Mouse (Mus musculus) stomach, embryonic 14.5 days (tissue): Measurements from ENCODE around the gene Dlx4. TPM values are rescaled to one million over a fixed set of nuclear protein-coding genes. Genes with fewer than 3 reads are reported as not detected.
A peak's percentile ranks its signal among the peaks of the same experiment; 100 is the strongest.

Experiments used
- ATAC-seq: fragments of 200-750 bp; cut with Nextera tagmentation; 2 replicates; pipeline ENCODE4 v1.8.0; 2017; ENCODE audit warnings: low read depth, moderate TSS enrichment; ENCODE audit not compliant: insufficient number of reproducible peaks, insufficient read depth, low FRiP score
- H3K27ac ChIP-seq: fragments of 300-500 bp; sonication (generic); 2 replicates; pipeline ENCODE4 v1.5.1; 2014; ENCODE audit warnings: mild to moderate bottlenecking, low read length, moderate library complexity, mixed read lengths
- H3K27me3 ChIP-seq: fragments of 300-500 bp; sonication (generic); 2 replicates; pipeline ENCODE4 v1.6.1; 2014; ENCODE audit warnings: low read length, control low read depth, mixed read lengths; ENCODE audit not compliant: control insufficient read depth, insufficient read depth
- H3K36me3 ChIP-seq: fragments of 300-500 bp; sonication (generic); 2 replicates; pipeline ENCODE4 v1.6.1; 2014; ENCODE audit warnings: mild to moderate bottlenecking, control low read depth, low read length, moderate library complexity, mixed read lengths; ENCODE audit not compliant: control insufficient read depth, insufficient read depth
- H3K4me1 ChIP-seq: fragments of 300-500 bp; sonication (generic); 2 replicates; pipeline ENCODE4 v1.6.1; 2014; ENCODE audit warnings: low read length, control low read depth, mixed read lengths; ENCODE audit not compliant: control insufficient read depth, insufficient read depth
- H3K4me2 ChIP-seq: fragments of 300-500 bp; sonication (generic); replicated peaks from 2 replicates; pipeline ENCODE4 v1.6.1; 2014; ENCODE audit warnings: low read depth, low read length, control low read depth
- H3K4me3 ChIP-seq: fragments of 300-500 bp; sonication (generic); 2 replicates; pipeline ENCODE4 v1.5.1; 2014; ENCODE audit warnings: low read depth, low read length, control low read depth
- H3K9ac ChIP-seq: fragments of 300-500 bp; sonication (generic); replicated peaks from 2 replicates; pipeline ENCODE4 v1.6.1; 2014; ENCODE audit warnings: low read depth, mild to moderate bottlenecking, control low read depth, low read length, moderate library complexity, mixed read lengths
- H3K9me3 ChIP-seq: fragments of 300-500 bp; sonication (generic); 2 replicates; pipeline ENCODE4 v1.6.1; 2016; ENCODE audit warnings: low read depth, low read length, control low read depth; ENCODE audit not compliant: control insufficient read depth
- WGBS: fragments of 180-500 bp; shearing (Covaris S2); extraction: QIAGEN DNeasy Blood & Tissue Kit; methylation state at CpG from one replicate; pipeline ENCODE4 v1.1.7; 2014; 5-methylcytosine and 5-hydroxymethylcytosine counted together
- polyA plus RNA-seq: library from polyadenylated mRNA; unstranded; fragments of >200 nt; fragmentation: Nextera tagmentation; extraction: Ambion mirVana; gene quantifications from 2 replicates; pipeline ENCODE4 v1.2.1, GENCODE M21; 2014

The Dlx4 gene
- polyA plus RNA-seq, result 0.46 and 0.52 TPM in 2 replicates

GRCm38 (mm10) chr11:95145851-95146403, at the start of gene Dlx4:
Dlx4 (minus strand) TSS chr11:95146263.
- ATAC-seq, result no peak; the same call in 1 of the 2 replicates
- WGBS, result under 1% methylated on average over 47 of the region's 48 CpGs
- peaks cover 76% of the 10 kb centered on the region for H3K27me3 ChIP-seq

GRCm38 (mm10) chr11:95189863-95190262, 43.8 kb upstream of the Dlx4 start:
- H3K36me3 ChIP-seq, result no peaks in the 10 kb centered on the region
- WGBS, result 40% methylated on average over 11 of the region's 11 CpGs
- ATAC-seq, result no peak
- H3K4me1 ChIP-seq, result no peaks in the 10 kb centered on the region
- H3K27me3 ChIP-seq, result no peaks in the 10 kb centered on the region
- H3K9ac ChIP-seq, result no peak overlapping the region
- H3K4me2 ChIP-seq, result no peak overlapping the region
- H3K27ac ChIP-seq, result no peak overlapping the region
- H3K9me3 ChIP-seq, result no peaks in the 10 kb centered on the region
- no peak overlapping the region for H3K4me3 ChIP-seq

More at GRCm38 (mm10) chr11:95145851-95146403, at the start of gene Dlx4:
- Histone ChIP-seq H3K4me1 (peaks cover 20% of the 10 kb centered on the region), H3K4me3 (peak within 1 kb of the TSS; percentile 33), H3K36me3 (no peaks in the 10 kb centered on the region), H3K27ac (no peak within 1 kb of the TSS), H3K4me2 (peak within 1 kb of the TSS; percentile 84), H3K9ac (no peak within 1 kb of the TSS; the same call in 1 of the 2 replicates), H3K9me3 (no peaks in the 10 kb centered on the region)

GRCm38 (mm10) chr11:95186826-95187225, 40.8 kb upstream of the Dlx4 start:
- Histone ChIP-seq H3K4me3 (no peak overlapping the region), H3K27ac (no peak overlapping the region), H3K4me1 (no peaks in the 10 kb centered on the region), H3K4me2 (no peak overlapping the region), H3K9ac (no peak overlapping the region), H3K27me3 (no peaks in the 10 kb centered on the region), H3K9me3 (no peaks in the 10 kb centered on the region), H3K36me3 (no peaks in the 10 kb centered on the region)
- no peak for ATAC-seq
- 86% methylated on average over 7 of the region's 7 CpGs for whole genome bisulfite sequencing

- H3K27ac ChIP-seq, result no peak overlapping the region
- no peak overlapping the region for H3K9ac ChIP-seq
- no peaks in the 10 kb centered on the region for H3K27me3 ChIP-seq
- H3K9me3 ChIP-seq, result no peaks in the 10 kb centered on the region
- no peak overlapping the region for H3K4me3 ChIP-seq
- no peaks in the 10 kb centered on the region for H3K4me1 ChIP-seq
- 33% methylated on average over 11 of the region's 11 CpGs for WGBS
- no peak for ATAC-seq
- no peaks in the 10 kb centered on the region for H3K36me3 ChIP-seq
- H3K4me2 ChIP-seq, result no peak overlapping the region
These were observed 39.6 kb upstream of the Dlx4 start for GRCm38 (mm10) chr11:95185700-95186099.

DNA sequence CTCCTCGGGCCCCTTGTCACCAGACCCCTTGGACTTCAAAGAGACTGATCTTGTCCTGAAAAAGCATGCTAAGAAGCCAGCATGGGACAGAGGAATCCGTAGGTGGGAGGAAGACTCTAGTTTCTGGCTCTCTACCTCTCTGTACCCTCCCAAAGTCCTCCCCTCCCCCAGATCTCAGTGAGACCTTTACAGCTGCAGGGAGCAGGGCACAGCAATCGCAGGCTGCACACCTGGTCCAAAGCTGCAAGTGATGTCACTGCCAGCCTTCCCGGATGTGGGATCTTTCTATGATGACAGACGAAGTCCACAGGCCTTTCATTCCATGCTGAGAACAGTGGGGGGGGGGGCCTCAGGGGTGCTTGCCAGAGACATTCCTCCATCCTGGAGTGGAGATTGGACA, 38.5 kb upstream of the Dlx4 start:
- H3K4me1 ChIP-seq, result no peaks in the 10 kb centered on the region
- H3K4me3 ChIP-seq, result no peak overlapping the region
- no peak overlapping the region for H3K27ac ChIP-seq
- no peak overlapping the region for H3K4me2 ChIP-seq
- H3K36me3 ChIP-seq, result no peaks in the 10 kb centered on the region
- H3K27me3 ChIP-seq, result no peaks in the 10 kb centered on the region
- no peaks in the 10 kb centered on the region for H3K9me3 ChIP-seq
- no peak for ATAC-seq
- 20% methylated on average over 5 of the region's 5 CpGs for WGBS
- no peak overlapping the region for H3K9ac ChIP-seq

DNA sequence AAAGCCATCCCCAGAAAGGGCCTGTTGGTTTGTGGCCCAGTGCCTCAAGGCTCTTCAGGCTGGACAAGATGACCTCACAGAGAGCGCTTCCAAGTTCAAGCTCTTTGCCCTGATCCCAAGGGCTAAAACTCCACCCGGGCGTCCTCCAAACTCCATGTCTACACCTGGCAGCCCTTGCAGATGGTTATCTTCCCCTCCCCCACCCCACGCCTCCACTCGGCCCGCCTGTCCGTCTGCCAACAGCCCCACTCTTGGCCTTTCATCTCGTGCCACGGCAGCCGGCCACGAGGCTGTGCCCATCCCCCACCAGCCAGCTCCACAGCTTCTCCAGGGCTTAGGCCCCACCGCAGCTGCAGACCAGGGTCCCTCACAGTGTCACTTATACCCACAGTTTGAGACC, 33.2 kb upstream of the Dlx4 start:
- H3K4me1 ChIP-seq, result no peaks in the 10 kb centered on the region
- WGBS, result 55% methylated on average over 12 of the region's 12 CpGs
- no peak overlapping the region for H3K4me3 ChIP-seq
- no peak for ATAC-seq
- no peak overlapping the region for H3K27ac ChIP-seq
- no peaks in the 10 kb centered on the region for H3K9me3 ChIP-seq
- no peaks in the 10 kb centered on the region for H3K27me3 ChIP-seq
- no peak overlapping the region for H3K4me2 ChIP-seq
- no peak overlapping the region for H3K9ac ChIP-seq
- H3K36me3 ChIP-seq, result no peaks in the 10 kb centered on the region

DNA sequence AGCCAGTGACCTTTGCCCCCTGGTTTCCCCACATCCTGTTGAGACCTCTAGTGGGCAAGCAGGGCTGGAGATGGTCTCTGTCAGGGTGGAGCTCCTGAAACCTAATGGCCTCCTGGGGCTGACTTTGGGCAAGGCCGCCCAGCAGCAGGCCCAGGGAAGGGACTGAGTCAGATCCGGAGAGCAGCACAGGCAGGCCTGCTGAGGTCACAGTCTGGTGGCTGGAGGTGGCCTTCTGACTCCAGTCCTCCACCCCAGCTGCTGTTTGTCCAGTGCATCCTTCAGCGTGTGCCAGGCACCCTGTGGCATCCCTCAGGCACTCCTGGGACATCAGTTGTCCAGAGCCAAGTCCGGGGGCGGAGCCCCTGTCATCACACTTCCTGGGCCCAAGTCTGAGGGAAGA, 19.8 kb upstream of the Dlx4 start:
- H3K9ac ChIP-seq, result no peak overlapping the region
- no peak overlapping the region for H3K4me3 ChIP-seq
- no peaks in the 10 kb centered on the region for H3K36me3 ChIP-seq
- no peak for ATAC-seq
- no peaks in the 10 kb centered on the region for H3K27me3 ChIP-seq
- no peak overlapping the region for H3K4me2 ChIP-seq
- no peaks in the 10 kb centered on the region for H3K9me3 ChIP-seq
- no peak overlapping the region for H3K27ac ChIP-seq
- H3K4me1 ChIP-seq, result no peaks in the 10 kb centered on the region
- WGBS, result 73% methylated on average over 5 of the region's 5 CpGs

DNA sequence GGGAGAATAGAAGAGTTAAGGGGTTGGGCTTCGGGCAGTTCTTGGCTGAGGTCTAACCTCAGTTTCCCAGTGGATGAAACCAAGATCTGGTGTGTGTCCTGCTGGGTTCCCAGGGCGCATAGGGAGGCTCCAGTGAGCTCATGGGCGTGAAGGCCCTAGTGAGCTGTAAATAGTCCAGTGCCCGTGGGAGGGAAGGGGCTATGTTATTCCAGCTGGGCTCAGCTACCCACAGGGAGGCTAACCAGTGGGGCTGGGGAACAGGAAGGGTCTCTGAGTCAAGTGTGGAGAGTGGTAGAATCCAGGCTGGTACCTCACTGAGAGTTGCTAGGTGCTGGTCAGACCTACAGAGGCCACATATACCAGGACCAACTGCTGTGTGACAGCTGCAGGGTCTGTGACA, 15.6 kb upstream of the Dlx4 start:
- Histone ChIP-seq H3K36me3 (no peaks in the 10 kb centered on the region), H3K27ac (no peak overlapping the region), H3K9ac (no peak overlapping the region), H3K27me3 (no peaks in the 10 kb centered on the region), H3K4me1 (no peaks in the 10 kb centered on the region), H3K4me2 (no peak overlapping the region), H3K9me3 (no peaks in the 10 kb centered on the region), H3K4me3 (no peak overlapping the region)
- no peak for ATAC-seq
- 65% methylated on average over 4 of the region's 4 CpGs for WGBS

DNA sequence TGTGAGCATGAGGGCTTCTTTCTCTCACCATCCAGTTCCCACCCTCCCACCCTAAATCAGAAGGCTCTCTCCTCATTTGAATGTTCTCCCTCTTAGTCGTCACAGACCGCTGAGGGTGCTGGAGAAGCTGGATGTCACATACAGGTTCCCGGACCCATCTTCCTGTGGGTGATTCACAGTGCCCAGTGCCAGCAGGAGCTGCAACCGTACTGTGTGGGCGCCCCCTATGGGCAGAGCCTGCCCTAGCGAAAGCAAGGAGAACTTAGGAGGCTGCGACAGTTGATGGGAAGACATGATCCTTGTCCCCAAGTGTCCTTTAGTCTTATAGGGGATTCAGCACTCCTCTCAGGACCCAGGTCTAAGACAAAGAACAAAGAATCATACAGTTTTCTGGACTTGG, 14.6 kb upstream of the Dlx4 start:
- no peak for ATAC-seq
- Histone ChIP-seq H3K9me3 (no peaks in the 10 kb centered on the region), H3K9ac (no peak overlapping the region), H3K4me1 (no peaks in the 10 kb centered on the region), H3K36me3 (no peaks in the 10 kb centered on the region), H3K27ac (no peak overlapping the region), H3K4me2 (no peak overlapping the region), H3K4me3 (no peak overlapping the region), H3K27me3 (no peaks in the 10 kb centered on the region)
- 64% methylated on average over 7 of the region's 7 CpGs for WGBS
